Mouse (Mus musculus) testis, postnatal 10 days (tissue): ENCODE measurements around the gene Dnmt3l.
"Not testable (repeated sequence)": the region's sequence is repeated elsewhere in the genome, so short reads cannot be mapped to it uniquely, and the experiment has no call there.

ENCODE experiments used
- DNase-seq: peaks from one replicate; pipeline ENCODE4 v3.0.0; 2021; ENCODE audit warnings: low spot score

Gene Dnmt3l

DNA sequence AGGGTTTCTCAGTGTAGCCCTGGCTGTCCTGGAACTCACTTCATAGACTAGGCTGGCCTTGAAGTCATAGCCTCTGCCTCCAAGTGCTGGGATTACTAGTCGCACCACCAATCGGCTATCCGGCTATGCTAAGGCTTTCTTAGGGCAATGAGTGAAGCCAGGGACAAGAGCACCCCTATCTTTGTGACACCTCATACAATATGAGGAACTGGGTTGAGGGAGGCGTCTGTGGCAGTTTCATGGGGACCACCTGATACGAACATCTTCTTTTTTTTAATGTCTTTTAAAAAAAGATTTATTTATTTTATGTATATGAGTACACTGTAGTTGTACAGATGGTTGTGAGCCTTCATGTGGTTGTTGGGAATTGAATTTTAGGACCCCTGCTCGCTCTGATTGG lies 44.0 kb downstream of the Dnmt3l start:
- DNase-seq, result no peak

DNA sequence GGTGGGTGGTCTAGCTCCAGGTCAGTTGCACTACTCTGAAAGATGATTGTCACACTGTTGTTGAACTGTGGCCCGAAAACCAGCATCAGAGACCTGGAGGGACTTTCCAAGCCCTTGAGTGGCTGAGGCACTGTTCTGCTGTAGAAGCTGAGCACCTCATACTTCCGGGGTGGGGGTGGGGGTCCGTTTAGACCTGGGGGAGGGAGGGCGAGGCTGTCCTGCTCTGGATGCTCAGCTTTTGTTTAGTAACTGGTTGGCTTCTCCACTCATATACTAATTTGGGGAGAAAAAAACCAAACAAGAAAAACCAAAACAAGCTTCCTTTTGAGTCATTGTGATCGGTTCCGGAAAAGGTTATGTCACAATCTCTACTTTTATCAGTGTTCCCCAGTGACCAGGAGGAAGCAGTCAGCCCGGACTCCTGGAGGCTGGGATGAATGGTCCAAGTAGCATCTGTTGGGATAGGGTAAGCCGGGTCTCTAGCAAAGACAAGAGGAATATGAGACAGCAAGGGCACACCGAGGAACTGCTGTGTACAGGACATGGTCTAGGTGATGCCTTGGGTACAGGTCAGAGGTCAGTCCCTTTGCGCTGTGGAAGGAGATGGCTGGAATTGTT lies 44.8 kb downstream of the Dnmt3l start:
- no peak for DNase-seq

DNA sequence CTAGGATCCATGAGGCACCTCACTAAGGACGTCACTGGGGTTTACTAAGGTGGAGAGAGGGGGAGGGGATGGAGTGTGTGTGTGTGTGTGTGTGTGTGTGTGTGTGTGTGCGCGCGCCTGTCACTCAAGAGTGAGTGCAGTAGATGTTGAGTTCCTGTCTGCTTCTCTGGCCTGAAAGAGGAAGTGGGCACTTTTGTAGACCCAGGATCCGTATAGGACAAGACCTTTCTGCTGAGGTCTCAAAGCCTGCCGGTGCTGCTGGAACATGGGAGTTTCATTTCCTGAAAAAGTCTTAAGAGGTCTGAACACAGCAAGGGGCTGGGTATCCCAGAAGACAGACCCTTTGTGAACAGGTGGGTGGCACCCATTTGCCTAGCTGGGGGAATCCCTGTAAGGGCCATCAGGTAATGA lies 45.4 kb downstream of the Dnmt3l start:
- no peak for DNase-seq

GRCm38 (mm10) chr10:78090246-78090645 lies 48.5 kb downstream of the Dnmt3l start:
- no peak for DNase-seq

GRCm38 (mm10) chr10:78090706-78091491 lies 49.2 kb downstream of the Dnmt3l start:
- no peak for DNase-seq

GRCm38 (mm10) chr10:78091865-78092724 lies 50.3 kb downstream of the Dnmt3l start:
- no peak for DNase-seq

GRCm38 (mm10) chr10:78092725-78093029 lies 50.9 kb downstream of the Dnmt3l start:
- DNase-seq, result no peak

DNA sequence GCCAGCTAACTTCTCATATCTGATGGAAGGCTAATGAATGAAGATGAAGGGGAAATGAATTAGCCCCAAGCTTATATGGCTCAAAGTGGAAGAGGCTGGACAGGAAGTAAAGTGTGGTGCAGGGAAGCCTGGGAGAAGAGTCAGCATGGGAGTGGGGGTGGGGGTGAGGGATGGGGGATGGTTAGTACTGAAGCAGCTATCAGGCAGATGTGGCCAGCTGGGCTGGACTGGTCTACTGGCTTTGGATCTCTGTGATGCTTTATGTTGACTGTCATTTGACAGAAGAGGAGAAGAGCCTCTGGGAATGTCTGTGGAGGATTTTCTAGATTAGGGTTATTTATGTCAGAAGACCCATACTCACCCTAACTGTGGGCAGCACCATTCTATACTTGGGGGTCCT lies 53.5 kb downstream of the Dnmt3l start:
- DNase-seq, result no peak

- DNase-seq, result no peak
Measured at GRCm38 (mm10) chr10:78095954-78096931, 54.5 kb downstream of the Dnmt3l start.

GRCm38 (mm10) chr10:78099860-78100259 lies 58.1 kb downstream of the Dnmt3l start:
- not testable (repeated sequence) for DNase-seq

- DNase-seq, result no peak
Measured at GRCm38 (mm10) chr10:78100989-78101780, 59.4 kb downstream of the Dnmt3l start.

- no peak for DNase-seq
Measured at GRCm38 (mm10) chr10:78104555-78105490, 63.1 kb downstream of the Dnmt3l start.

- no peak for DNase-seq
Measured at GRCm38 (mm10) chr10:78105548-78105947, 63.8 kb downstream of the Dnmt3l start.
